Mouse (Mus musculus) ZHBTc4 (cell line): Measurements from ENCODE around the gene Adcy1.

Experiments used
- DNase-seq: peaks from one replicate; pipeline ENCODE4 v3.0.0-alpha.2; 2011; ENCODE audit warnings: low read depth, low spot score

Gene Adcy1

DNA sequence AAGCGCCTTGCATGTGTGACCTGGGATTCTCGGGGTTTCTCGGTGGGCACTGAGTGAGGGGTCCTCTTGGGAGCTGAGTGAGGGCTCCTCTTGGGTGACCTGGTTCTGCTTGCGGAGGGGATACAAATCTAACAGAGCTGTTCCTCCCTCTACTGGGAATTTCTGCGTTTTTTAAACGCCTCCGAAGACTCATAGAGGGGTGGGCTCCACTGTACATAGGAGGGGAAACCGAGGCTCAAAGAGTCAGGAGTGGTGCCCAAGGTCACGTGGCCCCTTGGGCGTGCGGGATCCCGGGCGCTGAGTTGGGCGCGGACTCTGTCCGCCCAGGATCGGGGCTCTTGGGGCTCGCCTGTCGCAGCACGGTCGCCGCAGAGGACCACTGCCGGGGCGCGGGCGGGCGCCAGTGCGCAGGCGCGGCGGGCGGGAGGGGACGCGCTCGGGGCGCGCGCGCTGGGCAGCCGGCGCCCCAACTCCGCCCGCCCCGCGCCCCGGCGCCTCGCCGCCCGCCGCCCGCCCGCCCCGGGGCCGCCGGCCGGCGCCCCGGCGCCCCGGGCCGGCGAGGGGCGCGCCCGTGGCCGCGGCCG lies at the start of gene Adcy1:
Adcy1 (plus strand) TSS at position 489 of the 584 bp plus-strand sequence.
- peak; percentile 47 for DNase-seq

DNA sequence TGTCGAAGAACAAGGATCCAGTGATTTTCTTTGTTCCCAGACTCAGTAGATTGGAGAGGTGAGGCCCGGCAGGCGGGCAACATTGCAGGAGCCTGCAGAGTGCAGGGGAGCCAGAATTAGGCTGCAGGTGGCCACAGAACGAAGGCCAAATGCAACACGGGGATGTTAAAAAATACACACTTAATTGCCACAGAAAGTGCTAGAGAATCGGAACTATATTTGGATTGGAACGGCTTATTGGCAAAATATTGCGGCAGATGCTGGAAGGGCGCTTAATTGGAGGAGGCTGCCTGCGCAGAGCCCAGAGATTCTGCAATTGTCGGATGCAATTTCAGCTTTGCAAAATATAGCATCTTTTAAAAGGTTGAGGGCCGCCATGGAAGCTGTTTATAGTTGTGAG lies 46.4 kb upstream of the Adcy1 start:
- DNase-seq: no peak

- DNase-seq: no peak
Observed at GRCm38 (mm10) chr11:7018078-7018477, 45.2 kb upstream of the Adcy1 start.

GRCm38 (mm10) chr11:7019006-7019525 lies 44.2 kb upstream of the Adcy1 start:
- DNase-seq: no peak

DNA sequence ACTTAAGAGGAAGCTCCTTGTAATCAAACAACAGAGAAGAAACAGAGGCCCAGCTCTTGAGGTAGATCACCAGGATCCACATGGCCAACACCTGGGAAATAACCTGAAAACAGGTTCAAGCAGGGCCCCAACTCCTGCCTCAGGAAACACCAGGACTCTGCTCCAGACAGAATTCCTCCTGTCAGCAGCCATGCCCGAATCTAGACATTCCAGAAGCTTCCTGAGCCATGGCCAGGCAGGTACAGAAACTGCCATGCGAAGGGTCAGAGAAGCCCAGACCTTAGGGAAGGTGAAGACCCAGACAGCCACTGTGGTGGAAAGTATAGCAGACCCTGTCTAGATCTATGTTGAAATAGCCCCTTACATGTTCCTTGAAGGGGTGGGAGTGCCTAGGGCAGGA lies 30.2 kb upstream of the Adcy1 start:
- no peak for DNase-seq

GRCm38 (mm10) chr11:7039722-7040121 lies 23.6 kb upstream of the Adcy1 start:
- no peak for DNase-seq

DNA sequence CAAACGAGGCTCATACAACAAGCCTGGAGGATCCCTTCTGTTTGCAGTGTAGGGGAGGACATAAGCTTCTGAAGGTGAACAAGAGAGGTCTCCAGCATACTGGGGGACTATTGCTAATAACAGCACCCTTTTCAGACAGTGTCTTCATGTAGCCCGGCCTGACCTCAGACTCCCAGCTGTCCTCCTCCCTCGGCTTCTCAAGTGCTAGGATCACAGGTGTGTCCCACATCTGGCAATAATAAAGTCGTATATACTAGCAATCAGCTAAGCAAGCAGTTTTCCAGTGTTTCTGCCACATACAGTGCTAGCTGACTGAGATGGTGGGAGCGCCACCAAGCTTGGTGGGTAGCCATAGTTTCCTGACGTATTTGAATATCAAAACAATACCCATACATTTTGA lies 22.5 kb upstream of the Adcy1 start:
- DNase-seq: no peak

- no peak for DNase-seq
Observed at GRCm38 (mm10) chr11:7047176-7047575, 16.1 kb upstream of the Adcy1 start.

- DNase-seq: no peak
Observed at GRCm38 (mm10) chr11:7047584-7047983, 15.7 kb upstream of the Adcy1 start.

DNA sequence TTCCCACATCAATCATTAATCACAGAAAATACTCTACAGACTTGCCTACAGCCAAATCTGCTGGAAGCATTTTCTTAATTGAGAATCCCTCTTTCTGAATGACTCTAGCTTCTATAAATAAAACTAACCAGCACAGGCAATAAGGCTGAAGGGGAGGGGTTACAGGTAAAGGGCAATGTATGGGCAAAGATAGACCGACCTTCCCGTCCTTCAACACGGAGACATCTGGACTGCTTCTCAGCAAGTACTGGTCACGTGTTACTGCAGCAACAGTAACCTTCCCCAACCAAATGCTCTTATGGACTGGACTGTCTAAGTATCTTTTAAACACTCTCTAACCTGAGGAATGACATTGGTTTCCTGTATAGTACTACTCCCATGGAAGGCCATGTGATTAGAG lies 9.6 kb upstream of the Adcy1 start:
- DNase-seq: no peak

- no peak for DNase-seq
Observed at GRCm38 (mm10) chr11:7054662-7055265, 8.5 kb upstream of the Adcy1 start.

DNA sequence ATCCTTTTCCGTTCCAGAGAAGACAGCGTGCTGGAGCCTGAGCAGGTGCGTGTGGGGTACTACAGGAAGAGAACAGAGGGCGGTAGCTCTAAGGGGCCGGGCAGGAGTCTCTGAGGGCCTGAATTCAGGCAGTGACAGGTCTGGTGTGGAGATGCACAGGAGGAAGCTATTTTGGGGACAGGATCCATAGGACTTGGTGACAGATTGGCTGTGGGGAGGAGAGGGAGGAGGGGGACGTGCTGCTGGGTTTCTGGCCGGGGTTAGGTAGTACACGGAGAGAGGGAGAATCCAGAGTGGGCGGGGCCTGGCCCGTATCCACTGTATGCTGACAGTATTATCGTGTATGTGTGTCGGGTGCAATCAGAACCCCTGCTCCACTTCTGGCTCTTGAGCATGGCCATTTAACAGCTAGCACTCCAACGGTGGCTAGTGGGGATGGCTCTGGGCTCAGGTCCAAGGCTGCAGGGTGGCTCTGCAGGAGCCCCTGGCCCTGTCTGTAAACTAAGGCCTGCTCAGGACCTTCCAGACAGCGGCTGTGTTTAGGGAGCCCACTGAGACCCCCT lies 7.8 kb upstream of the Adcy1 start:
- DNase-seq: no peak

DNA sequence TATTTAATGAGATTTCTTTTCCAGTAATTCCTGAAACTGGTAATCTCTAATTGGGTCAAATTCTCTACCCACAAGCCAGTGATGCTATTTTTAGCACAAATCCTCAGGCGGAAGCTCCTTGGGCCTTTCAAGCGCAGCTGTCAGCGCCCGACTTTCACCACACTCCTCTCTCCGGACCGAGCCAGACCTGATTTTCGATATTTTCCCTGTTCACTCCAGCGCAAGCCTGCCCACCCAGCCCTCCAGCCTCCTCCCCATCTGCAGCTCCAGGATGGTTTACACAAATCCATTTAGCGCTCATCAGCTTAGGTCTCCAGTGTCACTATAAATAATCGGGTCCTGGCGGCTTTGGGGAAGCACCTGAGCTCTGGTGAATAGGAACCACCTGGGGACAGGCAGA lies 7.2 kb upstream of the Adcy1 start:
- DNase-seq: no peak

DNA sequence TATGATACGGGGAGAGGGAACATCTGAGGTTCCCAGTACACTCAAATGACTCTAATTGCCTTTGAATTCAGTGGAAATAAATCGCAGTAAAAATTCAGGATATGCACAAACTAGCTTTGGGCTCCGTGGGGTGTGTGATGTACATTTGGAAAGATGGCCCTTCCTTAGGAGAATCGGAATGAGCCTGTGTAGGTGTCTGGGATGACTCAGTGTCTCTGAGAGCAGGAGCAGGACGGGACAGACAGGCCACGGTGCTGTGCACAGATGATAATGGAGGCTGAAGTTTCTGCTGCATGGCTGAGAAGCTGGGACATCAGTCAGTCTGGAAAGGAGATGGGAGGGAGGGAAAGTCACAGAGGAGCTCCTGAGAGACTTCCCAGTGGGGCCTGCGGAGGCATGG lies 5.5 kb upstream of the Adcy1 start:
- no peak for DNase-seq

DNA sequence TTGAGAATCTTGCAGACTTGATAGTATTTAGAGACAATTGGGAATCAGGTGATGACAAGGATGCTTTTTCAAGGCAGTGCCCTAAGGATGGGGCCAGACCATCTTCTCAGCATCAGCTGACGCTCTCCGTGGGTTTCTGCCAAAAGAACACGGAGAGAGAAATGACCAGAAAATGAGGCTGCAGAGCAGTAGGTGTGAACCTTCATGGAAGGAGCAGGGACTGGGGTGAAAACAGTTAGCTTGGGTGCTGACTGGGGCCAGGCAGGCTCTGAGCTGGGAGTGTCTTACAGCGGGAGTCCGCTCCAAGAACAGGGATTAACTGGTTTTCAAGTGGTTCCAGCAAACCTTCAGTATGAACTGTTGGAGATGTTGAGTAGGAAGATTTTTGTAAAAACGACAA lies 1.3 kb upstream of the Adcy1 start:
- DNase-seq: no peak

- DNase-seq: no peak
Observed at GRCm38 (mm10) chr11:7062566-7062965, 723 bp upstream of the Adcy1 start.

- peak; percentile 51 for DNase-seq
Observed at GRCm38 (mm10) chr11:7063681-7064267, 485 bp downstream of the Adcy1 start.

- DNase-seq: peak; percentile 33
Observed at GRCm38 (mm10) chr11:7064484-7065185, 1.3 kb downstream of the Adcy1 start.

GRCm38 (mm10) chr11:7065388-7065787 lies 2.1 kb downstream of the Adcy1 start:
- no peak for DNase-seq

DNA sequence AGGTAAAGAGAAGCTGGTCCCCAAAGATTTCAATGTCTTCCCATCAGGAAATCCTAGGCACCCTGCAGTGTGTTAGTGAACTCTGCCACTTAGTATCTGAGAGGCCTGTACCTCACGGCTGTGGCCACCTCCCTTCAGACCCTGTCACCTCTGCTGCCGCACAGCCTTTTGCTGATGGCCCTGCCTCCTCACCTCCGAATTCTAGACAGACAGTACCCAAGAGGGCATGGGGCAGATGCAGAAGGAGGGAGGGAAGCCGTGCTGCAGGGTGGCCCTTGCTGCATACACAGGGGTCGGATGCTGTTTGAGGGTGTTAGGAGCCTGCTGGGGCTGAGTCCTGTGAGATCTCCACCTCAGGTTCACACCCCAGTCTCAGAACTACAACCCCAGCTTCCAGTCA lies 2.6 kb downstream of the Adcy1 start:
- no peak for DNase-seq

GRCm38 (mm10) chr11:7067263-7067662 lies 4.0 kb downstream of the Adcy1 start:
- DNase-seq: no peak
